Mouse (Mus musculus) heart, postnatal 0 days (tissue): ENCODE results near the gene Pxdn.

ENCODE experiments used
- CTCF ChIP-seq: IDR thresholded peaks from 2 replicates; pipeline ENCODE4 v1.5.1; 2016; ENCODE audit warnings: antibody characterized with exemption, control low read depth, low read depth
- EP300 ChIP-seq: IDR thresholded peaks from 2 replicates; pipeline ENCODE4 v1.6.1; 2016; ENCODE audit warnings: antibody characterized with exemption, low read depth

GRCm38 (mm10) chr12:29930591-29930990, 6.8 kb upstream of the Pxdn start:
- TF ChIP-seq CTCF: no peak
- peak; percentile 45; the same call in 1 of the 2 replicates for TF ChIP-seq EP300
